Mouse (Mus musculus): ENCODE data around the gene Prm3. TPM values are rescaled to one million over a fixed set of nuclear protein-coding genes. Genes with fewer than 3 reads are reported as not detected.

The Prm3 gene
- polyA plus RNA-seq, 1 experiment from 2014 or later = not detected

DNA sequence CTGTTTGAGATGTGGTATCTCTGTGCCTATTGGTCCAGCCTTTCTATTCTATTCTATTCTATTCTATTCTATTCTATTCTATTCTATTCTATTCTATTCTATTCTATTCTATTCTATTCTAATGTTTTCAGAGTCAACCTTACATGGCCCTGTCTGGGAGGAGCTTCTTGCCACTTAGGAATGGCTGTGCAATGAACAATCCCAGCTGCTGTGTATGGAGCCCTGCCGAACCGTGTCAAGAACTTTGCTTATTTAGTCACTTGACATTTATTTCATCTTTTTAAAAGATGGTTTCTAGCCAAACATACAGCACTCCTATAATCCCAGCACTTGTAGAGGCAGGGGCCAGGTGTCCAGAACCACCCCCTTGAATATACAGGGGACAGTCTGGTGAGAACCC lies 26.4 kb downstream of the Prm3 start:
- 63% methylated on average over 2 of the region's 2 CpGs for WGBS
- no peaks in the 10 kb centered on the region for H3K27me3 ChIP-seq (replicated peaks)
- no peak overlapping the region for H3K4me2 ChIP-seq
- H3K9me3 ChIP-seq (replicated peaks) = no peaks in the 10 kb centered on the region
- H3K36me3 ChIP-seq = no peaks in the 10 kb centered on the region
- no peaks in the 10 kb centered on the region for H3K4me1 ChIP-seq
- no peak overlapping the region for H3K4me3 ChIP-seq (replicated peaks)
- H3K27ac ChIP-seq (replicated peaks) = no peak overlapping the region
- ATAC-seq (ENCODE audit: low FRiP score) = no peak
- H3K9ac ChIP-seq (replicated peaks) = no peak overlapping the region

DNA sequence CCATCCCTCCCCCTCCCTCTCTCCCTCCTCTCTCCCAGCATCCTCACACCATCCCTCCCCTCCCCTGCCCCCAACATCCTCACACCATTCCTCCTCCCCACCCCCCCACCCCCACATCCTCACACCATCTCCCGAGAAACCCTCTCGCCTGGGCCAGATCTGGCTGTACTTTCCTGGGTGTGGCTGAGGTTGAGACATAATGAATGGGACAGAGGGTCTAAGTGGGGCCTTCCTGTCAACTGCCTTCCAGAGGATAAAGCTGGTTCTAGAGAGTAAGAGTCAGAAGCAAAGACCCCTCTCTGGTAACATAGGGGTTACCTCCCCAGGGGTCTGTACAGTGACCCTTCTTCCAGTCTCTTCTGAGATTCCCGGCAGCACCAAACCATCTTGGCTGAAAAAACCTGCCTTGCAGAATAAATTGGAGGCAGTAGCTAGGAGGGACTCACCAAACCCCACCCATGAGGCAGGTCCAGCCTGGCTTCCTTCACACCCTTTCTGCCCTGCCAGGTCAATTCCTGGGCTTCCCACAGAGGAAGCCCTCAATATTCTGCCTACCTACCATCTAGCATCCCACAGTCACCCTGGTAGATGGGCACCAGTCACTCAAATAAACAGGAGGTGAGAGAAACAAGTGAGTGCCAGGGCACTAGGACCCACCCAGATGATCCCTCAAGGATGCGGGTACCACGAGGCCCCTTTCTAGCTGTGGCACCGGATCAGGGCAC lies 27.0 kb downstream of the Prm3 start:
- no peak overlapping the region for H3K9ac ChIP-seq (replicated peaks)
- H3K4me2 ChIP-seq = no peak overlapping the region
- H3K27me3 ChIP-seq (replicated peaks) = no peaks in the 10 kb centered on the region
- no peaks in the 10 kb centered on the region for H3K9me3 ChIP-seq (replicated peaks)
- no peaks in the 10 kb centered on the region for H3K36me3 ChIP-seq
- H3K4me1 ChIP-seq = no peaks in the 10 kb centered on the region
- 68% methylated on average over 6 of the region's 6 CpGs for WGBS
- no peak overlapping the region for H3K4me3 ChIP-seq (replicated peaks)
- no peak for ATAC-seq (ENCODE audit: low FRiP score)
- H3K27ac ChIP-seq (replicated peaks) = no peak overlapping the region

DNA sequence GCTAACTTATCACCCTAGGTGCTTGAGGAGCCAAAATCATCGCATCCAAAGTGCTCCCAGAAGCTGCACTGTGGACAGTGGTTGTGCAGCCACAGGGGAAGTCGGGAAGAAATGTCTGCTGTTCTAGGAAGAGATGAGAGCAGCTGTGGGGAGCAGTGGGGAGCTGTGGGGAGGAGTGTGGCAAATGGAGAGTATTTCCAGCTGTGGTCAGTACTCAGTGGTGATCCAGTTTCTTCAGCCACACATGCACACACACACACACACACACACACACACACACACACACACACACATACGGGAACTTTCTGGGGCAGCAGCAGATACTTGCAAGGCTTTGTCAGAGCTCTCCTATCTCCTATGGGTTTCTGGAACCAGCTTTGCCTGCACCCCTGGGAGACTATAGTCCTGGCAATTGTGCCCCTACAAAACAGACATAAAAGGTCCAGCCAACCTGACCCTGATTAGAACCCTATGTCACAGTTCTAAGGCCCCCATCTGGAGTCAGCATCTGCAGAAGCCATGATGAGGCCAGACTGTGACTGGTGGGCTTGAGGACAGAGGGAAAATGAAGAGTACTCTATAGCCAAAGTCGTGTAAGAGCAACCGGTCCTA lies 28.0 kb downstream of the Prm3 start:
- 82% methylated on average over 5 of the region's 5 CpGs for WGBS
- no peak for ATAC-seq (ENCODE audit: low FRiP score)
- H3K36me3 ChIP-seq = no peaks in the 10 kb centered on the region

DNA sequence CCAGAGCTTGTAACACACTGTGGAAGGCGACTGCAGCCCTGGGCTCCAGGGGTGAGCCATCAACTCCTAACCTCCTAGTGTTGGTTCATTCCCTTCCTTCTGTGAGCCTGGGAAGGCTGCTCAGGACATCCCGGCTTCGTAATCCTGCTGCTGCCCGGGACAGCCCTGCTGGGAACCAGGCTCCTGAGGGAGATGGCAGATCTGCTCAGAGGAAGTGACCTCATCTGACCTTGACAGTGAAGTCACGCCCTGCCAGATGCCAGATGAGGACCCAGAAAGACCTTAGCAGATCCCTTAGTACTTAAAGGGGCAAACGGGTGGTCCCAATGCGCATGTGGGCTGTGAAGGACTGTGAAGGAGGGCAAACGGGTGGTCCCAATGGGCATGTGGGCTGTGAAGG lies 29.5 kb downstream of the Prm3 start:
- WGBS = 75% methylated on average over 8 of the region's 8 CpGs

More for the DNA sequence above, 28.0 kb downstream of the Prm3 start:
- Histone ChIP-seq H3K4me1 (no peaks in the 10 kb centered on the region), H3K9ac (replicated peaks) (no peak overlapping the region), H3K4me2 (no peak overlapping the region), H3K27me3 (replicated peaks) (no peaks in the 10 kb centered on the region), H3K9me3 (replicated peaks) (no peaks in the 10 kb centered on the region), H3K4me3 (replicated peaks) (no peak overlapping the region), H3K27ac (replicated peaks) (no peak overlapping the region)

DNA sequence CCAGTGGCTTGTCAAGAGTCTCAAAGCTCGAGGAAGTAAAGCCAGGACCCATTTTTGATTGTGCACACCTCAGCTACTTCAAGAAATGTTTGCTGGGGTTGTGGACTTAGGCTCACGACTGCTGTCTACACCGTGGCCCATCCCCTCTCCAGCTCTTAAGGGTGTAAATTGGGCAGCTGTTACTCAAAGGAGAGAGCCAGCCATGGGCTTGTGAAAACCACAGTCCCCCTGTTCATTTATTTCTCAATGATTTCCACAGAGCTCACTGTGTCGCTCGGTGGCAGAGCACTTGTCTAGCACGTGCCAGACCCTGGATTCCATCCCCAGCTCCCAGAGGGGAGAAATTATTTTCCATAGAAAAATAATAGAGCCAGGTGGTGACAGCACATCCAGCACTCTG lies 34.5 kb downstream of the Prm3 start:
- WGBS = 74% methylated on average over 6 of the region's 6 CpGs
- ATAC-seq (ENCODE audit: low FRiP score) = no peak

More for the DNA sequence above, 29.5 kb downstream of the Prm3 start:
- H3K27ac ChIP-seq (replicated peaks) = no peak overlapping the region
- no peaks in the 10 kb centered on the region for H3K36me3 ChIP-seq
- ATAC-seq (ENCODE audit: low FRiP score) = no peak
- H3K4me1 ChIP-seq = no peaks in the 10 kb centered on the region
- H3K9ac ChIP-seq (replicated peaks) = no peak overlapping the region
- H3K27me3 ChIP-seq (replicated peaks) = no peaks in the 10 kb centered on the region
- no peak overlapping the region for H3K4me2 ChIP-seq
- no peak overlapping the region for H3K4me3 ChIP-seq (replicated peaks)
- no peaks in the 10 kb centered on the region for H3K9me3 ChIP-seq (replicated peaks)

DNA sequence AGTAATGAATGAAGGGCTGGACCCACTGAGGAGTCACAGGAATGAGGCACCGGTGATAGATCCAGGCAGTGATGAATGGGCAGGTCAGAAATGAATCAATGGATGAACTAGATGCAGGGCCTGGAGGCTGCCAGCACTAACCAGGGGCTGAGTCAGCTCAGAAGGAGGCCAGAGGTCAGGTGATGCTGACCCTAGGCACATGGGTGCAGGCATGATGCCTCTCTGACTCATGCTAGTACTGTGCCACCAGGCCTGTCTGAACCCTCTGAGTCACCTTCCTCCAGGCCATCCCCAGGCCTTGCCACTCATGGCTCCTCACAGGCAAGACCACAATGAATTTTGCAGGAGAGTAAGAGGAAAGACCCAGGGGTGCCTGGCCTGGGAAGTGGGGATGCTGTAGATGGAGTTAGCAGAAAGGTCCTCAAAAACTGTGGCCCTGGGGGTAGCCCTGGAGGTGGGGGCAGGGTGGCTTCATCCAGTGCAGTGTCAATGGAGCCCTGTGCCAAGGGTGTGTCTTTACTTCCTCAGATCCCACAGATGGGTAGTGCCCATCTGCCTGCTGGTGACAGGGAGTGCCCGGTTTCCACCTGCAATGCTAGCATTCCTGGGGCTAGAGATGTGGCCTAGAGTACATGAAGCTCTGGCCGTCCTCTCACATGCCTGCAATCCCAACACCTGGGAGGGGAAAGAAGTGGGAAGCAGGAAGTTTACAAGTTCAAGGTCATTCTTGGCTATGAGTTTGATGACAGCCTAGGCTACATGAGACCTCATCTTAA lies 36.0 kb downstream of the Prm3 start:
- Histone ChIP-seq H3K9me3 (replicated peaks) (no peaks in the 10 kb centered on the region), H3K27ac (replicated peaks) (no peak overlapping the region), H3K9ac (replicated peaks) (no peak overlapping the region), H3K4me1 (0 out of 2 replicates have a peak, but pooled peaks cover 3% of the 10 kb centered on the region), H3K4me3 (replicated peaks) (no peak overlapping the region), H3K36me3 (no peaks in the 10 kb centered on the region), H3K4me2 (no peak overlapping the region), H3K27me3 (replicated peaks) (no peaks in the 10 kb centered on the region)
- ATAC-seq (ENCODE audit: low FRiP score) = no peak
- WGBS = 91% methylated on average over 3 of the region's 3 CpGs

More for the DNA sequence above, 34.5 kb downstream of the Prm3 start:
- H3K4me2 ChIP-seq = no peak overlapping the region
- H3K9me3 ChIP-seq (replicated peaks) = no peaks in the 10 kb centered on the region
- H3K9ac ChIP-seq (replicated peaks) = no peak overlapping the region
- no peak overlapping the region for H3K27ac ChIP-seq (replicated peaks)
- no peaks in the 10 kb centered on the region for H3K4me1 ChIP-seq
- H3K27me3 ChIP-seq (replicated peaks) = no peaks in the 10 kb centered on the region
- no peaks in the 10 kb centered on the region for H3K36me3 ChIP-seq
- no peak overlapping the region for H3K4me3 ChIP-seq (replicated peaks)

DNA sequence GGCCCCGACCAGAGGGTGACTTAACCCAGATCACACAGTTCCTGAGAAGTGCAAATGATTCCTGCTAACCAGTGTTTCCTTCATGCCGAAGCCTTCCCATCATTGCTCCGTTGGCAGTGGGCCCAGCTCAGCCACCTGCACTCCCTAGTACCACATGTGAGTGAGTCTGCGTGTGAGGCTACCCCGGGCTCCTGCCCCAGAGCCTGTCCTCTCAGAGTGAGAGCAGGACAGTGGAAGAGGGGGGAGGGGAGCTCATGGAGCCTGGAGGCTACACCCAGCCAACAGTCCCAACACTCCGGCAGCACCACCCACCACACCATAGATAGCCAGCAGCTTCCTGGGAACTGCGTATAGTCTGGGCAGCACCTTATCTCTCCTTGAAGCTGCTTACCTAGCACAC lies 40.9 kb downstream of the Prm3 start:
- WGBS = 52% methylated on average over 7 of the region's 7 CpGs
- Histone ChIP-seq H3K27me3 (replicated peaks) (no peaks in the 10 kb centered on the region), H3K9ac (replicated peaks) (no peak overlapping the region), H3K4me3 (replicated peaks) (no peak overlapping the region), H3K4me2 (no peak overlapping the region), H3K36me3 (no peaks in the 10 kb centered on the region), H3K9me3 (replicated peaks) (no peaks in the 10 kb centered on the region), H3K4me1 (0 out of 2 replicates have a peak, but pooled peaks cover 8% of the 10 kb centered on the region), H3K27ac (replicated peaks) (no peak overlapping the region)
- ATAC-seq (ENCODE audit: low FRiP score) = 0 out of 2 replicates have a peak, but pooled peaks have one; percentile 24

DNA sequence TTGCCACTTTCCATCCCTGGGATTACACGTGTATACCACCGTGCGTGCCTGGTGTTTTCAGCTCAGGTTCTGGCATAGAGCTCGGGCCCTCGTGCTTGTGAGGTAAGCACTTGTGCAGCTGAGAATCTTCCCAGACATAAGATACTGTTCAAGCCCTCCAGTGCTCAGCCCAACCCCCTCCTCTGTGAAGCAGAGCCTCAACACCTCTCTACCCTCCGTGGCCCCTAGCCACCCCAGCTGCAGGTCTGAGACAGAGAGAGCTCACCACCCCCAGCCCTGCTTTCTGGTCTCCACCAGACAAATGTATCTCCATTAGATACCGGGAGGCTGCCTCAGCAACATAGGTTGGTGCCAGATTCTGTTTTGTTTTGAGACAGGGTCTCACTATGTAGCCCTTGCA lies 41.5 kb downstream of the Prm3 start:
- H3K4me2 ChIP-seq = no peak overlapping the region
- H3K9me3 ChIP-seq (replicated peaks) = no peaks in the 10 kb centered on the region
- WGBS = 79% methylated on average over 7 of the region's 7 CpGs
- H3K27me3 ChIP-seq (replicated peaks) = no peaks in the 10 kb centered on the region
- 0 out of 2 replicates have a peak, but pooled peaks cover 8% of the 10 kb centered on the region for H3K4me1 ChIP-seq
- no peak overlapping the region for H3K4me3 ChIP-seq (replicated peaks)
- H3K27ac ChIP-seq (replicated peaks) = no peak overlapping the region
- no peak overlapping the region for H3K9ac ChIP-seq (replicated peaks)
- ATAC-seq (ENCODE audit: low FRiP score) = no peak
- H3K36me3 ChIP-seq = no peaks in the 10 kb centered on the region

DNA sequence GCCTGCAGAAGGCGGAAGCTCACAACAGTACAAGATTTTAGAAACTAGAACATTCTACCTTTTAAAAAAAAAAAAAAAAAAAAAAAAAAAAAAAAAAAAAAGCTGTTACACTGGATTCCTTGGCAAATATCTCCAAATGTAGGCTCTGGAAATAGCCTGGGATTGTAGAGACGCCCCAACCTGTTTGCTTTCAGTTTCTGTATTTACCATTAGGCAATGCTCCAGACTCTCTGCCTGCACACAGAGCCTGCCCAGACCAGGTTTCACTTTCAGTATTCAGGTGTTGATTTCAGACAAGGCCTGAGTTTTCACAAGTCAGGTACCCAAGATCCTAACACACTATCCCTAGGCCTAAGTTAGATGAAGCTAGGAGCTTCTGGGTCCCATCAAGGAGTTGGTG lies 49.6 kb downstream of the Prm3 start:
- Histone ChIP-seq H3K4me2 (no peak overlapping the region), H3K36me3 (no peaks in the 10 kb centered on the region), H3K27ac (replicated peaks) (no peak overlapping the region), H3K9me3 (replicated peaks) (no peaks in the 10 kb centered on the region), H3K4me3 (replicated peaks) (no peak overlapping the region), H3K4me1 (no peaks in the 10 kb centered on the region), H3K27me3 (replicated peaks) (no peaks in the 10 kb centered on the region), H3K9ac (replicated peaks) (no peak overlapping the region)
- no peak for ATAC-seq (ENCODE audit: low FRiP score)
- WGBS = 100% methylated on average over 2 of the region's 2 CpGs

Data from neural tube, embryonic 15.5 days (tissue).